Mouse (Mus musculus) testis, postnatal 10 days (tissue): ENCODE data around the gene Dusp27.
A peak's percentile ranks its signal among the peaks of the same experiment; 100 is the strongest.

Source experiments
- DNase-seq: peaks from one replicate; pipeline ENCODE4 v3.0.0; 2021; ENCODE audit warnings: low spot score

The Dusp27 gene

DNA sequence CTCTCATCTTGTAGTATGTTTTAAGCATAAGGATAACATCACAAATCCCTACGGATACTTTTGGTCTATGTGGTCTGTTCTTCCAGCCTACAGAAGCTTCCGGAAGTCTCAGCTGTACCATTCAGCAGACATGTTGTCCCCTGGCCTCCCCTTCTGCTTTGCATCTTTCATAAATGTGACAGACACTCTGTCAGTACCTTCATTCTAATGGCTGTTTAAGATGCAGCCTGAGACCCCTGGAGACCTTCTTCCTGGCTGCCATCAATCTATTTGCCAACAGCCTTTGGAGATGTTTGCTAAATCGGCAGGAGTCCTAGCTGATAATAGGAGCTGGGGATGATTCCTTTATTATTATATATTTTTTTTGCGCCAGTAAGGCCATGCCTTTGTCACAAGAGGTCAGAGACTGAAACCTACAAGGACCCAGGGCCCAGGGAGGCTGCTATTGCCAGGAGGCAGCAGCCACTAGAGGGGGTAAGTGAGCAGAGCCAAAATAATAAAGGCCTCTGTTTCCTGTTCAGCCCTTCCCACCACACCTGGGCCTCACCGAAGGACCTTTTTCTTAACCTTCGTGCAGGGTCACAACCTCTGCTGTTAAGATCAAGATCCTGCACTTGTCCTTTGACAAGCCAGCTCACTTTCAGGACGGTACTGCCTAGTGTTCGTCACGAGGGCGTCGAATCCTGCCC is 24.7 kb downstream of the Dusp27 start:
- DNase-seq: peak; percentile 68

DNA sequence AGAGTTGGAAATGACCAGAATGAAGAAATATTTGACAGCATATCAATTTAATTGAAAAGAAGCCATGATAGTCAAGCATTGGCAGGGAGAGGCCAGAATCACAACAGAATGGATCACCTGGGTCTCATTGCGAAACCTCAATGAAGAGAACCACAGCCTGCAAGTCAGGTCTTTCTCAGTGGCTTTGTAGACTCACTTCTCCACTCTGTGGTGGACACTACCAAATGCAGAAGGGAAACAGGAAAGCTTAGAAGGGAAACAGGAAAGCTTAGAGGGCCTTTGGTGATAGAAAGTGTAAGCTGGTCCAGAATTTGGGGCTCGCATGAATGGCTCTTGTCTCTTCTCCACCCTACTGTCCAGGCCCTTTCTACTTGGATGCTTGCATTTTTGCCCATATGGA is 29.6 kb downstream of the Dusp27 start:
- no peak for DNase-seq

DNA sequence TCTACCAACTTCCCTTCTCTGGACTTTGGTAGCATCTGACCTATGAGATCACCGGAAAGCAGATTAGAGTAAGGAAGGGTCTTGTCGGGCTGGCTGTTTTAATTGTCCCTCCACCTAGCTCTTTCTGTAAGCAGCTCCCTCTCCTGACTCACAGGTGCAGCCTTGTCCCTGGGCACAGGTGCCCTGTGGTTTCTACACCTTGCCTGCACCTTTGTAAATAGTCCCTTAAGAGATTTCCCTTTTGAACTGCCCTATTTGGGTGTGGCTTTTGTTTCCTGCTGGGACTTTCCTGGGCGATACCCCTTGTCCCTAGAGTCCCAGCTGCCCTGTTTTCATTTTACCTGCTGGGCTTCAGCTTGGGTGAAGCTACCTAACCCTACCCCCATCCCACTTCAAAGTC is 33.3 kb downstream of the Dusp27 start:
- DNase-seq: no peak

DNA sequence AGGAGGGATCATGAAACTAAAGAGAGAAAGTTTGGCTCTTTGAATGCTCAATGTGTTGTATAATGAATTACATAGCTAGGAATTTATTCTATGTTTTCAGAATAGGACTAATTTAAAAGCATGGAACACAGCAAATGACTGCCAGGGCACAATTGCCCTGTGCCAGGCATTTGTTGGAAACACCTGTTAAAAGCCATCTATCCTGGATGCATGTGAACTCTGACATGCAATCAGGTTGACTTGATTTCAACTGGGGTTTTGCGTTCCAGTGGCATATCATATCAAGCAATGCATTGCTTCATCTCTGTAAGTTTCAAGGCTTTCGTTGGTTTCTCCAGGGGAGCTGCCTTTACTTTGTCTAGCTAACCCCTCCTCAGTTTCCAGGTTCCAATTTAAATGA is 37.4 kb downstream of the Dusp27 start:
- no peak for DNase-seq

DNA sequence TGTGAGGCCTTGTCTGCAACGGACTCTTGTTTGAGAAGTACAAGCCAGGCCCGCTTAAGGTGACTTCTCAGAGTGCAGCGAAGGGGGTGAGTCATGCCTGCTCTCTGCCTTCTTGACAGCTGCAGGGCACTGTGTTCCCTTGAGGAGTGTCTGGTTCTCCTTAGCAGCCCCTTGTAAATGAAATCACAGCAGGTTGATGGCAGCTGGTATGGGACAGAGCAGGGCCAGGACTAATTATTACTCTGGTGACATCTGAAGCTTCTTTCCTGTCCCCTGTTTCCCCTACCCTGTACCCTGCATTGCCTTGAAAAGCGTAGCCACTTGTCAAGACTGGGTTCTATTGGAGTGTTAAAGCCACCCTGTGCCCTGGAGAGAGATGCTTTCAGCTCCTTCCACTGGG is 38.0 kb downstream of the Dusp27 start:
- DNase-seq: no peak

DNA sequence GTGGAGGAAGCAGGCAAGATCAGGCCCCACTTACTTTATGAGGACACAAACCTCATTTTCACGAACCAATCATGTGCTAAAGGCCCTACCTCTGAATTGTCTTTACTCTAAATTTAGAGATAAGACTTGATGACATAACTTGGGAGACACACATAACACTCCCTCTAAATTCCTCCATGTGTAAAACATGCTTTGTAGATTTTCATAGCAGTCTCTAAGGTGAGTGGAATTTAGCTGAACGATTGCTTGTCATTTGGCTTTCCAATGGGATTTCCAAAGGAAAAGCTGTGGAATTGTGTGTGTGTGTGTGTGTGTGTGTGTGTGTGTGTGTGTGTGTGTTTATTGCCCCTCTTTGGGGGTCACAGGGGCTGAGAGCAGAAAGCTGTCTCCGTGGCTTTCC is 38.4 kb downstream of the Dusp27 start:
- no peak for DNase-seq

DNA sequence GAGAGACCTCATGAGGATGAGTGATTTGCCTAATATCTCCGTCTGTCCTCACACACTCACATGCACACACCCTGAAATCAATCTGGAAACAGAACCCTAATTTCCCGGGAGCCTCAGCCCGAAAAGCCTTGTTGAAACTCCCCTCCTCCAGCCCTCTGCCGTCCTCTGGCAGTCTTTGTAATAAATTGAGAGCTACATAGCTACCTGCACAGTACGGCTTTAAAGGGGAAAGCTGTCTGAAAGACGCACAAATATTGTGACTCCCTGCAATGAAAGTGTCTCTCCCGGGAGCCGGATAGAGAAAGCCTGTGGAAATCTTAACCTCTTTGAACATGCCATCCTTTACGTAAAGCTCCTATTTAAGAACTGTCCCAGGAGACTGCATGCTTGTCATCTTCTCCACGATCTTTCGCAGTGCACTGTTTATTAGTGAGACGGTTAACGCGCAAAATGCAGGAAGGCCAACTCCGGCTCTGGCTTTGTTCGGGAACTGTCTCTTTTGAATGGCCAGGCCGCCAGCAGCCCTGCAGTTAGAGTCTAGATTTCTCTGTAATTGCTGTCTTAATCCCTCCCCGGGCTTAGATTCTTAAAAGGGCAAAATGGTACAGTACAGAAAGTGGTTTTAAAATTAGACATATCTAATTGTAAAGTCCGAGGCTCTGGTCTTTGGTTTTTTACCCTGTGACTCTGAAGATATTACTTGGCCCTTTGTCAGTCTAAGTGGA is 39.1 kb downstream of the Dusp27 start:
- DNase-seq: no peak

DNA sequence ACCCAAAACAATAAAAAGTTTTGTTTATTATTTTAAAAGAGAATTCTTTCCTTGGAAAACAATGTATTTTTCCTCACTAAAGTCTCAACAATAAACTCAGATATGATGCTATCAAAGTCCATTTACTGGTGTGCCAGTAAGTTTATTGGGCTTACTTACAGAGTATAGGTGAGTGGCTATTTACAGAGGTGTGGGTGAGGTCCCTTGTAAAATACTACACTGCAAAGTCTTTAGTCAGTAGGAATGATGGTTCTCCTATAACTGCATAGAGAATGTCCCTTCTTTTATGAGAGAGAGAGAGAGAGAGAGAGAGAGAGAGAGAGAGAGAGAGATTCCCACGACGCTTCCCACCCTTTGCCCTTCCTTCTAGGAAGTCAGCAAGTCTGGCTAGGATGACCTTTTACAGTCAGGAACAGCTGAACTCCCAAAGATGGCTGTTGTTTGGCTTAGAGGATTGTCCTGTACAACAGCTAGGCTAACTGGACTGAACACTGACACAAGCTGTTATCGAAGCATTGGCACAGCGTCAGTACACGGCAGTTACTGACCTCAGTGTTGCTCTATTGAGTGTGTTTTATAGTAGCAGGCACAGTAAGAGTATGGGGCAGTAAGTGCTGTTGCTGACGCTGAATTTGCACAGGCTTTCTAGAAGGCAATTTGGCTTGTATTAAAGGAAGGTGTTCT is 50.5 kb downstream of the Dusp27 start:
- no peak for DNase-seq

DNA sequence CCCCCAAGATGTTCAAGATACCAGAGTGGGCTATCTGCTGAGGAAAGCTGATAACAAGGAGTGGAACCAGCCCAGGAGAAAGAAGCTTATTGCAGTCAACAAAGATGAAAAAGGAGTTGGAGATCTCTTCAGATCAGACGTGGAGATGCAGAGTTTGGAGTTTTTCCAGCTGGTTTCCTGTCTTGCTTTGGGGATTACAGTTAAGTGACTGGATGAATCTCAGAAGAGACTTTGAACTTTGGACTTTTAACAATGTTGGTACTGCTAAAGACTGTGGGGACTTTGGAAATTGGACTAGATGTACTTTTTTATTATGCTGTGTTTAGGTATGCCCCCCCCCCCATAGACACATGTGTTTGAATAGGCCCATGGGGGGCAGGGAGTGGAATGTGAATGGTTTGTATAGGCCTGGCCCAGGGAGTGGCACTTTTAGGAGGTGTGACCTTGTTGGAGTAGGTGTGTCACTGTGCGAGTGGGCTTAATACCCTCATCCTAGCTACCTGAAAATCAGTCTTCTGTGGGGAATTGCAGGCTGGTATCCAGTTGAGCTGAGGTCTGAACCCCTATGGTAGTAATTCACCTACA is 59.8 kb downstream of the Dusp27 start:
- DNase-seq: no peak

DNA sequence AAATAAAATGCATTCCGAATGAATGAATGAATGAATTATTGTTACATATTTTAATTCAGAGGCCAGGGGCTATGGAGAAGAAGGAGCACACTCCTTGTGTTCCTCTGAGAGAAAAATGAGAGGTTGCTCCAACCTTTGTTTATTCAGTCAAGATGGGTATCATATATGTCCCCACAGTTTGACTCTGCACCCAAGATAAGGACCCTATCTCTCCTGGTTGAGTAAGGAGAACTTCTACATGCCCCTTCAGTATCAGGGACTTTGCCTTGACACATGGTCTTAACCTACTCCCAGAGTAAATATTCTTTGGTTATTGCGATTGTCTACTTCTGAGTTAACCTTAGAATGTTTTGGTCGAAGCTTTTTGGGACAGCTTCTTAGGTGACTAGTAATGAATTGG is 63.9 kb downstream of the Dusp27 start:
- no peak for DNase-seq

DNA sequence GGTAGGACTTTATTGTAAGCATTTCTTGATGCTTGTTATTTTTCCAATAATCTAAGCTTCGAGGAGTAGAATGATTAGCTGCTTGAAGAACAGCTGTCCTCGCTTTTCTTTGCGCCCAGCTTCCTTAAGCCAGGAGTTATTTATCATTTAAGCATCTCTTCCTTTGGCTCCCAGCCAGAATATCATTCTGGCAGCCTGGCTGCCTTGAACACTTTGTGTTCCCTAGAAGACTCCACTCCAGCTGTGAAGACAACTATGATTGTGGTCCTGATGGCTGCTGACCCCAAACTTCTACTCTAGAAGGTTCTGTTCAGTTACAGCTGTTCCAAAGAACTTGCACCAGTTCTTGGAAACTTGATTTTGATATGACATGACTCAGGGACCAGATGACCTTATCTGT is 66.2 kb downstream of the Dusp27 start:
- DNase-seq: no peak

DNA sequence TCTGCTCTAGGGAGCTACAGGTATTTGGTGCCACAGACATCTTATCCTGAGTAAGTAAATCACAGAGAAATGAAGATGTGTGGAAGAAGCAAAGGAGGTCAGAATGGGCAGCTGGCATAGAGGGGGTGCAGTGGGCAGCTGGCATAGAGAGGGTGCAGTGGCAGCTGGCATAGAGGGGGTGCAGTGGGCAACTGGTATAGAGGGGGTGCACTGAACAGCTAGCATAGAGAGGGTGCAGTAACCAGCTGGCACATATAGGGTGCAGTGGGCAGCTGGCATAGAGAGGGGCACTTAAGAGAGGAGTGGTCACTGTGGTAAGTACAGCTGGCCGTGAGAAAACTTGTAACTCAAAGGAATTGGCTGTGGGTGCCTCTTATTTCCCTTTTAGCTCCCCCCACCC is 67.3 kb downstream of the Dusp27 start:
- DNase-seq: no peak

DNA sequence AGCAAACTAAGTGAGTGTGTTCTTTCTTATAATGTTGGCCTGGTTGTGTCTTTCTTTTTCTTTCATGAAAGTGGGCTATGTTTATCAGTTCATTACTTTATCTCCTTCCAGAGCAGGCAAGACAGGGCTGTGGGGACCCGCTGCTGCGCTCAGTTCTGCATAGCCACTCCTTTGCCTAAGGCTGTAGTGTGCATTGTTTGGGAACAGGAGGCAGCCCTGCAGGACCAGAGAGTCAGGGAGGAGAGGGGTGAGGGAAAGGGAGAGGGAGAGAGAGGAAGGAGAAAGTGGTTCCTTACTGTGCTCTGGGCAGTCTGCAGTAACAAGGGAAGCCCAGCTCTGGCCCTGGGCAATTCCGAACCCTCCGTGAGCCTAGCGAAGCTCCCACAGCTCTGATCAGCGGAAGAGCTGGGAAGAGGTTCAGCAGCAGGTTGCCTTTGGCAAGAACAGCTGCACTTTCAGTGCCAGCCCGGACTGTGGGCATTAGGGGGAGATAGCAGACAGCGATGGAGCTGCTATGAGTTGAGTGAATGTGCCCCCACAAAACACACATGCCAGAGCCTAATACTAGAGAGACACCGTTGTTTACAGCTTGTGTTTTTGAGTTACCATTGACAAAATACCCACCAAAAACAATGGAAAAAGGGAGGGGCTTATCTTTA is 71.5 kb downstream of the Dusp27 start:
- no peak for DNase-seq

DNA sequence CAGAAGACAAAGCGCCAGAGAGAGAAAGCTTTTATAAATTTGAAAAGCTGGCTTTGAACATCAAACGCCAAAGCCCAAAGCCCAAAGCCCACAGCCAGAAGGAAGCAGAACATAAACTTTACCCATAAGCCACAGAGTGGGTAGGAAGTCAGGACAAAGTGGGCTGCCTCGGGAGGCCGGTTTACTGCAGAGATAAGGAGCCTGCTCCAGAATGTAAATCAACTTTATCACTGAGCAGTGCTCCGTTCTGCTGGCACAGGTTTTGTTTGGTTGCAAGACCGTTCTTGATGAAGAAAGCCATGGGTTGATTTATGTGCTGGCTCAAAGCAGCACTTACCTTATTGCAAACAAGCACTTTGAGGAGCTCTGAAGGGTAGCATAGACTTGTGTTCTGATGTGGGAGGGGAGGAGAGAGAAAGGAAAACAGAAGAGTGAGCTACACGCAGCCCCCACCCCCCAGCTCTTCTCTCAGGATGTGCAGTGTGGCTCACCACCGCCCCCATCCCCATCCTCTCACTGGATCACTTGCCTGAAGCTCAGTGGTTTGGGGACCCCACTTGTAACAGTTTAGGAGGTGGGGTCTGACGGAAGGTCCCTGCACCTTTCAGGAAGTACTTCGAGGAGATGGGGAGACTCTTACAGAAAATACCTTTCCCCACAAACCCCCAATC is 74.3 kb downstream of the Dusp27 start:
- no peak for DNase-seq

DNA sequence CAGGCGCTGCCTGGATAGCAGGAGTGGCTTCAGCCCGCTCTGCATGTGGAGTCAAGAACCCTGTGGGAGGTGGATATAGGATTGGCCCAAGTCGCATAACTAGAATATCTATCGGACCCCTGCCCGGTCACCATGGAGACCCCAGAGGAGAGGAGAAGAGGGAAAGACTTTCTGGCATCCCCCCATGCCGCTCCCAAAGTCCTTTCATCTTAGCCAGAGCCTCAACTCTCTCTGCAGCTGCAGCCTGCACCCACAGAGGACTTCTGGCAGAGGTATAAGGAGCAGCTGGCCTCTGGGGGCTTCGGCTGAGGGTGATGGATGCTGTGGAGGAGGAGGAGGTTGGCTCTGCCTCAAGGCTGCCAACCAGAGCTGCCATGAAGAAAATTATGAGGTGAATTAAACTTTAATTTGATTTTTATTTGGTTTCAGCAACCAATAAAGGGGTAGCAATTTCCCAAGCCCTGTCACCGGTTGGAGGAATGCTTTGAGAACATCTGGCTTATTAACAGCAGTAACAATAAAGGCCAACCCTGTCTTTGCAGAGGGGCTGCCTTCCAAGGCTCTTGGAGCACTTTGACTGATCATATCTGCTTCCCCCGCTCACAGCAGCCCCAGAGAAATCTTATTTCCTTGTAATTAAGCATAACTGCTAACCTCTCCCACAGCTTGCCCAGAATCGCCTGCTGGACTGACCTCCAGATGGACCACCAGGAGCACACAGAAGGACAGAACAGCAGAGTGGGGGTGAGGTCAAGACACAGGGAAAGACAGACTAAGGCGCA is 78.5 kb downstream of the Dusp27 start:
- no peak for DNase-seq

DNA sequence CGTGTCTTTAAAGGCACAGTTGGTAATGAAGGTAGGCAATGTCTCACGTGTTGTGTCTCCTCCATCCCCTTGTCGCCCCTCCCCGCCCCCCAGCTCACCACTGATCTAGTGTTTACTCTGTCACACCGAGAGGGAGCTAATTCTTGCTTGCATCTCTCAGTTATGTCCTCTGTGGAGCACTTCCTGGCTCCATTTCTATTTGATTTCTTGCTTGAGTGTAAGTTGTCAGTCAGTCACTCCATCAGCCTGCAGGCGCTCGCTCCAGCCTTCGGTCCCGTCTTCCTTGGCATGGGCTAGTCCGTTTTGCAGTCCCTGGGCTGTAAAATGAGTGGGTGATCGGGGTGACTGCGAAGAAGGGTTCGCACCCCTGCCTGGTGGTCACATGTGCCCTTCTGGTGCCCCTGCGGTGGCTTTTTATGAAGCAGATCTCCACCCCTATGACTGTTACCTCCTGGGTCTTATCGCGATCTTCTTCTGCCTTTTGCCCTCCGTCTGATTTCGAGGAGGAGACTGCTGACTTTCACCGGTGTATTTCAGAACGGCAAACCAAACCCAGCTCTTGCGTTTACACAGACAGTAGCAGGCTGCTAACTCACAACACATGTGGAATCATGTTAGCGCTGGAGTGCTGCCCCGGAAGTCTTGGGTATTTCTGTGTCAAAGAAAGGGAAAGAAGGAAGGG is 79.4 kb downstream of the Dusp27 start:
- no peak for DNase-seq
